Mouse (Mus musculus): ENCODE measurements around the gene Tubb3. TPM values are rescaled to one million over a fixed set of nuclear protein-coding genes. Genes with fewer than 3 reads are reported as not detected.

Gene Tubb3
- total and polyA plus RNA-seq, 3 experiments = 1.8 to 3.1 (median 2.2) TPM

DNA sequence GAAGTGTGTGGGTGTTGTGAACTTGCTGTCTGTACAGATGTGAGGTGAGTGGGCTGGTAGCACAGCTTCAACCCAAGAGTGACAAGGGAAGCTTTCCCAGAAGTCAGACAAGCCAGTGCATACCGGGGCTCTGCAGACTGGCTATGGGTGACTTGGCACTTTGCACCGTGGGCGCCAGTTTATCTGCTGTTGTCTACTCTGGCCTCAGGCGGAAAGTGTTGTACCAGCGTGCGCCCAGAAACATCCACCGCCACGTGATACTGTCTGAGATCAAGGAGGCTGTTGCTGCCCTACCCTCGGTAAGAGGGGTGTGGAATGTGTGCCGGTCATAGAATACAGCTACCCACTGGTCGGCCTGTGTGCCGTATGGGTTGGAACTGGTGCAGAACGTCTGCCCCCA lies 12.9 kb upstream of the Tubb3 start:
- Histone ChIP-seq H3K9ac (ENCODE audit: insufficient read depth, low read depth) (no peak overlapping the region), H3K4me2 (ENCODE audit: insufficient read depth, low read depth, poor library complexity, severe bottlenecking) (no peak overlapping the region), H3K4me1 (ENCODE audit: control insufficient read depth in 1 of 2, insufficient read depth in 2 of 2) (no peaks in the 10 kb centered on the region), H3K4me3 (replicated peaks in 1 of 3; ENCODE audit: low read depth in 2 of 3, low read length in 2 of 3, poor library complexity in 1 of 3) (no peak overlapping the region), H3K36me3 (replicated peaks in 1 of 2; ENCODE audit: control insufficient read depth in 1 of 2, insufficient read depth in 1 of 2, low read length in 1 of 2) (peaks cover 89 to 98% of the 10 kb centered on the region in 2 experiments), H3K27ac (ENCODE audit: insufficient read depth, low read depth) (no peak overlapping the region), H3K27me3 (replicated peaks) (no peaks in the 10 kb centered on the region), H3K9me3 (replicated peaks; ENCODE audit: low read length) (no peaks in the 10 kb centered on the region), H3K79me2 (replicated peaks; ENCODE audit: control insufficient read depth, extremely low read depth, insufficient read depth, poor library complexity, severe bottlenecking) (no peaks in the 10 kb centered on the region)
- TF ChIP-seq USF1 (IDR thresholded peaks at IDR 0.05; ENCODE audit: low read depth, low read length) (no peak), ZKSCAN1 (IDR thresholded peaks at IDR 0.05; ENCODE audit: borderline replicate concordance, low read depth, low read length) (no peak), MEF2A (IDR thresholded peaks at IDR 0.05; ENCODE audit: borderline replicate concordance, low read depth, low read length) (no peak), UBTF (IDR thresholded peaks at IDR 0.05; ENCODE audit: low read depth, low read length) (no peak), GABPA (IDR thresholded peaks at IDR 0.05; ENCODE audit: insufficient replicate concordance, low read depth, low read length) (no peak), ETS1 (conservative IDR thresholded peaks at IDR 0.05; ENCODE audit: low read depth, low read length) (no peak), CHD1 (IDR thresholded peaks at IDR 0.05; ENCODE audit: low read depth, low read length) (no peak), ZMIZ1 (IDR thresholded peaks at IDR 0.05; ENCODE audit: low read depth, low read length) (no peak), MAFK (IDR thresholded peaks at IDR 0.05; ENCODE audit: insufficient replicate concordance, low read length) (no peak), ELF1 (IDR thresholded peaks at IDR 0.05; ENCODE audit: low read depth, low read length) (no peak), BHLHE40 (IDR thresholded peaks at IDR 0.05; ENCODE audit: low read depth, low read length) (no peak), NRF1 (IDR thresholded peaks at IDR 0.05; ENCODE audit: low read depth, low read length) (no peak), ZNF384 (IDR thresholded peaks at IDR 0.05; ENCODE audit: low read depth, low read length) (no peak), POLR2AphosphoS2 (IDR thresholded peaks at IDR 0.05; ENCODE audit: low read depth, low read length) (no peak), RCOR1 (conservative IDR thresholded peaks at IDR 0.05; ENCODE audit: low read depth, low read length) (no peak), JUND (conservative IDR thresholded peaks at IDR 0.05; ENCODE audit: low read depth, low read length) (no peak), SMC3 (IDR thresholded peaks at IDR 0.05; ENCODE audit: low read depth, low read length) (no peak)
- dilution Hi-C loops (cut with MboI; ENCODE audit: extremely low pct_ligation_motif_present, extremely low pct_unique_long_range_greater_than_20kb, low sequenced_read_pairs) (no loop called here), in situ Hi-C loops (cut with MboI; ENCODE audit: low pct_ligation_motif_present, low pct_unique_long_range_greater_than_20kb, low sequenced_read_pairs) (no loop called here)
- no peak for DNase-seq (ENCODE audit: extremely low read depth)

DNA sequence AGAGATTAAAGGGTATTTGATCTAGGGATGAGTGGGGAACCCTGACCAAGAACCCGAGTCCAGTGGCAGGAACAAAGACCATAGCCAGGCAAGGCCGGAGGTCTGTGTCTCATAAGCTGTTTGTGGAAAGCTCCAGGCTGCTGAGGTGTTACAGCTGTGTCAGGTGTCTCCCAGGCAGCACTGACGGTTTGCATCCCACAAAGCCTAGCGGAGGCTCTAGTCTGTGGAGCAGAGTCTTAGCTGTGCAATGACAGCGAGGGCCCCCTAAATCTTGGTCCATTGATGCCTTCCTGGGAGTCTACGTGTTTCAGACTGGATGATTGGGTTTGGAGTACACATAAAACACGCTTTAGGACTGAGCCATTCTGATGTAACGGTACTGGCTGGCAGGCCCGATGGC lies 9.3 kb upstream of the Tubb3 start:
- Histone ChIP-seq H3K27me3 (replicated peaks) (no peaks in the 10 kb centered on the region), H3K36me3 (replicated peaks in 1 of 2; ENCODE audit: control insufficient read depth in 1 of 2, insufficient read depth in 1 of 2, low read length in 1 of 2) (peaks cover 57 to 71% of the 10 kb centered on the region in 2 experiments), H3K27ac (ENCODE audit: insufficient read depth, low read depth) (no peak overlapping the region), H3K79me2 (replicated peaks; ENCODE audit: control insufficient read depth, extremely low read depth, insufficient read depth, poor library complexity, severe bottlenecking) (no peaks in the 10 kb centered on the region), H3K9ac (ENCODE audit: insufficient read depth, low read depth) (no peak overlapping the region), H3K4me2 (ENCODE audit: insufficient read depth, low read depth, poor library complexity, severe bottlenecking) (no peak overlapping the region), H3K9me3 (replicated peaks; ENCODE audit: low read length) (no peaks in the 10 kb centered on the region), H3K4me1 (ENCODE audit: control insufficient read depth in 1 of 2, insufficient read depth in 2 of 2) (peaks cover 0 to 8% of the 10 kb centered on the region in 2 experiments; a peak in 2 of 4 replicates), H3K4me3 (replicated peaks in 1 of 3; ENCODE audit: low read depth in 2 of 3, low read length in 2 of 3, poor library complexity in 1 of 3) (no peak overlapping the region)
- TF ChIP-seq USF1 (IDR thresholded peaks at IDR 0.05; ENCODE audit: low read depth, low read length) (no peak), RCOR1 (conservative IDR thresholded peaks at IDR 0.05; ENCODE audit: low read depth, low read length) (no peak), MYC (IDR thresholded peaks at IDR 0.05; ENCODE audit: low read depth, low read length) (no peak), ETS1 (conservative IDR thresholded peaks at IDR 0.05; ENCODE audit: low read depth, low read length) (no peak), MAFK (IDR thresholded peaks at IDR 0.05; ENCODE audit: insufficient replicate concordance, low read length) (no peak)
- in situ Hi-C loops (cut with MboI; ENCODE audit: low pct_ligation_motif_present, low pct_unique_long_range_greater_than_20kb, low sequenced_read_pairs) (no loop called here), dilution Hi-C loops (cut with MboI; ENCODE audit: extremely low pct_ligation_motif_present, extremely low pct_unique_long_range_greater_than_20kb, low sequenced_read_pairs) (no loop called here)
- no peak for DNase-seq (ENCODE audit: extremely low read depth)
